Mouse (Mus musculus) left cerebral cortex, postnatal 25 days (tissue): ENCODE results near the gene 4930518I15Rik. TPM values are rescaled to one million over a fixed set of nuclear protein-coding genes. Genes with fewer than 3 reads are reported as not detected.
"Not testable (repeated sequence)": the region's sequence is repeated elsewhere in the genome, so short reads cannot be mapped to it uniquely, and the experiment has no call there.

Experiments used
- DNase-seq, 2 experiments: peaks; one replicate each; pipeline ENCODE4 v3.0.0; 2022; ENCODE audit warnings: low spot score in 2 of 2, mixed read lengths in 1 of 2
- intact Hi-C: fragments of 180-260 bp; cut with DNase I; formaldehyde crosslinking; loops from one replicate; pipeline ENCODE4 v1.15.1; 2025
- total RNA-seq, 2 experiments: library from RNA; stranded (reverse); gene quantifications; 2 replicates each; pipeline ENCODE4 v1.2.3; 2021

4930518I15Rik gene
- 1 to 10 TPM; 1.5 to 2.1 TPM for total RNA-seq

DNA sequence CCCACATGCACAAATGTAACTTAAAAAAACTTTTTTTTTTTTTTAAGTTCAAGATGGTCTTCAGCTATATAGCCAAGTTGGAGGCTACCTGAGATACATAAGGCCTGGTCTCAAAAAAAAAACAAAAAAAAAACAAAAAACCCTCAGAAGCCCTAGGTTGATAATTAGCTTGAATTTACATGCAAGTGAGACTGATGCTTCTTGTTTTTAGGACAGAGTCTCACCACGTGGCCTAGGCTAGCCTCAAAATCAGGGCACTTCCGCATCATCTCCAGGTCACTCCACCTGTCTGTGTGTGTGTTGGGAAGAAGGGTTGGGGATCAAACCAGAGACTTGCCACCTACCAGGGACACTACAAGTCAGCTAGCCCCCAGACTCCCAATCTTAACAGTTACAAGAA lies at the start of gene 4930518I15Rik:
TSS of gene 4930518I15Rik (minus strand) at position 112 of the 400 bp plus-strand sequence.
- intact Hi-C loops = loop anchor here (10.0 kb wide), 1 partner anchor 313 kb away; the partner anchor contains the start of gene Aar2

DNA sequence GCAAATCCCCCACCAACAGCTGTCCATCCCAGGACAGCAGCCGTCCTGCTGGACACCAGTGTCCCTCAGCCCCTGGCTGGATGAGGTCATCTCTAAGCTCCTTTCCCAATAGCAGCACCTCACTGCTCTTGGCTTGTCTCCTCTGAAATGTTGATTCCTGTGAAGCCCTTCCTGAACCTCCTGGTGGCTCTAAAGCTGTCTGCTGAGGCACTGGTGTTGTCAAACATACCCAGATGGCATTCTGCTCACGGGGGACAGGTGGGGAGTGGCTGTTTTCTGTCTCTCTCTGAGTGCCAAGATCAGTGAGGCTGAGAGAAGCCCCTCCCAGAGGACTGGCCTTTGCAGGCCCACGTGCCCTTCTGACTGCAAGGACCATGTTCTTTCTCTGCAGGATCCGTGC lies 48.2 kb upstream of the 4930518I15Rik start:
- intact Hi-C loops = loop anchor here (2.0 kb wide), 2 partner anchors 91 to 189 kb away; no protein-coding TSS in a partner anchor
- DNase-seq = not testable (repeated sequence)

More for the DNA sequence above, at the start of gene 4930518I15Rik:
- DNase-seq = no peak

DNA sequence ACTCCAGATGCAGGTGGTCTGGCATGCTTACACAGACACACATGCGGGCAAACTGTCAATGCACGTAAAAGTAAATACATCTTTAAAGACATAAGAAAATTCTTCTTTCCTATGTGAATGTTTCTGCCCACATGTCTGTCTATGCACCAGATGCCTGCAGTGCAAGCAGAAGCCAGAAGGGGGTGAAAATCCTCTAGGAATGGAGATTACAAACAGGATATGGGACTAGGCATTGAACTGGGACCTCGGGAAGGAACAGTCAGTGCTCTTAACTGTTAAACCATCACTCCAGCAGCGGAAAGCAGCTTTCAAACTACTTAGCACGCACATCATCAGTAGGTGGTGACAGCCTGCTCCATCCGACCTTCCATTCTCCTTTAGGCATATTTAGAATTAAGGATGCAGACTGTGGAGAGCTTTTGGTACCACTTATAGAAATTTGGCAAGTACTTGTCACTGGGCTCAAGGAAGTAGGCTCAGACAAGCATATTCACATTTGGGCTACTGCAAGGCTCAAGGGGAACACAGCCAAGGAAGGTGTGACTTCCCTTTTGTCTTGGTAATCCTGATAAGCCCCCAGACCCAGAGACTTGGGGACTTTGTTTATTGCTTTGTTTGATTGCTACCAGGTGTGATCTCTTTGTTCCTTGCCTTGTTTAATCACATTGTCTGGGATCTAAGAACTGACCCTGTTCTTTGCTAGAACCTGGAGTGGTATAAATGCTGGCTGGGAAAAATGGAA lies 47.4 kb upstream of the 4930518I15Rik start:
- peak; percentile 78 to 91 for DNase-seq
- intact Hi-C loops = loop anchor here (2.0 kb wide), 2 partner anchors 92 to 190 kb away; no protein-coding TSS in a partner anchor

DNA sequence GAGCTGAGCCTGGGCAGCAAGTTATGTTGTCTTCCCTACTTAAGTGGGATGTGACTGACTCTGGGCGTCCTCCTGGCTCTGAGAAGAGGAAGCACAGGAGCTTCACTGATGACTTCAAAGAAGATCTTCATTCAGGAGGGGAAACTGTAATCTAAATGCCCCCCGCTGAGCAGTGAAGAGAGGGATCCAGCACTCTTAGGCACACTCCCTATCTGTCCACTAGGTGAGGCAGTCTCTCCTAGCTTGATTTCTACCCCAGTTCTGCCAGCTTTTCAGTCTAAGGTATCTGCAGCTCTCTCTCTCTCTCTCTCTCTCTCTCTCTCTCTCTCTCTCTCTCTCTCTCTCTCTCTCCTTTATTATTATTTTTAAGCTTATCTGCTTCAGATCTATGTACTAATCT lies 45.6 kb upstream of the 4930518I15Rik start:
- no peak for DNase-seq
- intact Hi-C loops = loop anchor here (2.0 kb wide), 1 partner anchor 37 kb away; no protein-coding TSS in a partner anchor

DNA sequence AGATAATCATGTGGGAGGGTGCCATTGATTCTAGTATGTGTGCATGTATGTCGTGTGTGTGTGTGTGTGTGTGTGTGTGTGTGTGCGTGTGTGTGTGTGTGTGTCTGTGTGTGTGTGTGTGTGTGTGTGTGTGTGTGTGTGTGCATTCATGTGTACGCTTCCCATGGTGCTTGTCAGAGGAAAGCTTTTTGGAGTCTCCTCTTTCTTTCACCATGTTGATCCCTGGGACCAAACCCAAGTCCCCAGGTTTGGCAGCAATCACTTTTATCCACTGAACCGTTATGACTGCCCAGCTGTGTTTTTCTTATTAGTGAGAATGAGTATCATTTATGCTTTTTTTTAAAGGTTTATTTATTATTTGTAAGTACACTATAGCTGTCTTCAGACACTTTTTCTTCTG lies 44.7 kb upstream of the 4930518I15Rik start:
- intact Hi-C loops = loop anchor here (2.0 kb wide), 1 partner anchor 38 kb away; no protein-coding TSS in a partner anchor

DNA sequence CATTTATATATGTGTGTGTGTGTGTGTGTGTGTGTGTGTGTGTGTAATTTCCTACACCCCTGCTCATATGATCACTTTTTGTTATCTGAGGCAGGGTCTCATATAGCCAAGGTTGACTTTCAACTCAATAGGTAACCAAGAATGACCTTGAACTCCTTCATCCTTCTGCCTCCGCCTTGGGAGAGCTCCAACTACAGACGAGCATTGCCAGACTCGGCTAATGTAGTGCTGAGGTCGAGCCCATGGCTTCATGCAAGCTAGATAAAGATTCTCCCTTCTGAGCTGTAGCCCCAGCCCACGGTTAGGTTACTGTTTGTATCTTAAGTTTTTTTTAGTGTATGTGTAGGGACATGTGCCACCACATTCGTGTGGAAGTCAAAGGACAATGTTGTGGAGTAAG lies 44.1 kb upstream of the 4930518I15Rik start:
- DNase-seq = no peak
- intact Hi-C loops = loop anchor here (2.0 kb wide), 1 partner anchor 39 kb away; no protein-coding TSS in a partner anchor

More for the DNA sequence above, 44.7 kb upstream of the 4930518I15Rik start:
- DNase-seq = not testable (repeated sequence)

DNA sequence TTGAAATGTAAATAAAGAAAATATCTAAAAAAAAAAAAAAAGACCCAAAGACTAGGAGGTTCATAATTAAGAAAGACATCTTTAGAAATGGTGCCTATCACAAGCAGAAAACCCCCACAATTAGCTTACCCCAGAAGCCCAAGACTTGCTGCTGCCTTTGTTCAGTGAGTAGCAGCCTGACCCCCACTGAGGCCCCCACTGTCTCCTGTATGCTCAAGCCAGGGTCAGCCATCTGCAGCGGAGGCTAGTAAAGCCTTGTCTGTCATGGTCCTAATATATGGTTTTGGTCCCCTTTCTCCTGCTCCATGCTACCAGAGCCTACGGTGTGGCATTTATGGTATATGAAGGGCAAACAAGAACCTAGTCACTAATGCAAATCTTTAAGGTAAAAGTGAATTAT lies 43.6 kb upstream of the 4930518I15Rik start:
- intact Hi-C loops = no loop called here
- DNase-seq = no peak

DNA sequence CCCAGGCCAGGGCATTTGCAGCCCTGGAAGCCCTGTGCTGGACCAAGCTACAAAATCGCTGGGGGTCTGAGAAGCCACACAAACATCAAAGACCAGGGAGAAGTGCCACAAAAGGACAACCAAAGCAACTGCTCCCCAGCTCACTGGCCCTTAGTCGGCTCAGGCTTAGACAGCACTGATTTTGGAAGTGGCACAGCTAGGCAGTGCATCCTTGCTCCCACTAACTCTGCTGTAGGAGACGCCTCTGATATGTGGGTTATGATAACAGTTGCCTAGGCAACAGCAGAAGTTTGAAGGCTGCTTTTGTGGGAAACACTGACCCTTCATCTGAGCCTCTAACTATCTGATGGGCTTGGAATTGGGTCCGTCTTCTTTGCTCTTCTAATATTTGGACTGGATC lies 41.4 kb upstream of the 4930518I15Rik start:
- peak in 1 of 2 experiments; percentile 55 for DNase-seq
- intact Hi-C loops = no loop called here

DNA sequence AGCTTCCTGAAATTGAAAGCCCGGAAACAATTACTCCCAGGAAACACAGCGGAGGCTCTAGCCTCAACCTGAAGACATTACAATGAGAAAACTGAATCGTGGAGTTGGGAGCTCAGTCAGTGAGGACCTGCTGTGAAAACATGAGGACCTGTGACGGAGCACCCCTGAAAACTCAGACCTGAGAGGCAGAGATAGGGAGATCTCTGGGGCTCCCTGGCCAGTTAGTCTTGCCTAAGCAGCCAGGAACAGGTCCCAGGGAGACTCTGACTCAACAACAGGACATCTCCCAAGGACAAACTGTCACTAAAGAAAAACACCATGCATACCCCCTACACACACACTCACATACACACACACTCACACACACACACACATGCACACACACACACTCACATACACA lies 40.6 kb upstream of the 4930518I15Rik start:
- intact Hi-C loops = no loop called here
- DNase-seq = no peak

DNA sequence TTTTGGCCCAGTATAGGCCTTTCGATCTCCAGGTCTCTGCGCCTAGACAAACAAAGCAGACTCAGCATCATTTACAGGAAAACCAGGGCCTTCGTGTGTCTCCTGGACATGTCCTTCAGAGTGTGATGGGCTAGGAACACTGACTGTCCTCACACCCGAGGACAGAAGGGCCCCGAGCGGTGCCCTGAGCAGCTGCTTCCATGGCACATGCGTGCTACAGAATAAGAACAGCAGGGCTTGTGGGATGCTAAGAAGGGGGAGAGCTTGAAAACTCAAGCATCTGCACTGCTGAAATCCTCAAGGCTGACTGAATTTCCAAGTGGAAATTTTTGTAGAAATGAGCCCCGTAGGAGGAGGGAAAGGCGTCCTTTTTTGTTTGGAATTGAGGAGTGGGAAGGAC lies 39.3 kb upstream of the 4930518I15Rik start:
- DNase-seq = peak in 1 of 2 experiments; percentile 86
- intact Hi-C loops = no loop called here

DNA sequence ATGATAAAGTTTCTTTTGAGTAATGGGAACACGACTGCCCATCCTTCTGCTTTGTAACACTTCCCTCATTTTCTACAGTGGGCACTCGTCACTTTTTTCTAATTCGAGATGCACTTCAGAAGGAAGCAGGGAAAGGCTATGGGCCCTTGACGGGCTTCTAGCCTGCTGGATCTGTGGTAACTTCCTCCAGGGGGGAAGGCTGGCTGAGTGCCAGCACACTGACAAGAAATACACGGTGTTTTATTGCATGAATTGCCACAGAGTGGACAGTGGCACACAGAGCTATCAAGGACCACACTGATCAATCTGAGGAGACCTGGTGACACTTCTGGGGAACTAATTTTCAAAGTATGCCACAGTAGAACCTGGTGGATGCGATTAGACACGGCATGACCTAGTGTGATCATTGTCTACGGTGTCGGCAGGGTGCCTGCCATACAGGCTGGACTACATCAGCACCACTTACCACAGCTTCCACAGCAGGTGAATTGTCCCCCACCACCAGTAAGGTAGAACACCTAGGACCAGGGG lies 38.7 kb upstream of the 4930518I15Rik start:
- intact Hi-C loops = no loop called here
- no peak for DNase-seq

DNA sequence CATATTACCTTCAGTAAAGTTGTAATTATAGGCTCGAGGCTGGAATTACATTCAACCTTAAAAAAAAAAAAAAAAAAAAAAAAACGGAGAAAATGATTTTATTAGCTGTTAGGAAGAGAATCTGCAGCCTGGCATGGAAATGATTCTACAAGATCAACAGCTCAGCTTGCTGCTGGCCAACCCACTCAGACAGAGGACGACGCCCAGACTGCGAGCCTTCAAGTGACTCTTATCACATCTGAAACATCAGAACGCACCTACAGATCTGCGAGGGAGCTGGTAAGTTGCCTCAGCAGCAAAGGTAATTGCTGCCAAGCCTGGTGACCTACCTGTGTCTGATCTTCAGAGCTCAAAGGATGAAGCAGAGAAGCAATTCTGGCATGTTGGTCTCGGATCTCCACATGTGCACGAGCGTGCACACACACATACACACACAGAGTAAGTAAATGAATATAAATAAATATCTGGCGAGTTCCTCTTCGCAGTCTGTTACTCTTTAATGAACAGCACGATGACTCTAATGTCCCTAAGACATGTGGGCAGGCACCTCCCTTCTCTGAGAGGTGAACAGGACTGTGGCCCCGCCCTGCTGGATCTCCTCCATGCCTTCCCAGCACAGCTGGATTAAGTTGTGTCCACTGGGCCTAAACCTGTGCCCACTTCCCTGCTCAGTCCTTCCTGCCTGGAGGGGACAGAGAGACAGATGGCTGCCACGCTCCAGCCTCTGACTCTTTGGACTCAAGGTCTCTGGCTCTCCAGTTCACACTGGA lies 36.9 kb upstream of the 4930518I15Rik start:
- intact Hi-C loops = no loop called here

DNA sequence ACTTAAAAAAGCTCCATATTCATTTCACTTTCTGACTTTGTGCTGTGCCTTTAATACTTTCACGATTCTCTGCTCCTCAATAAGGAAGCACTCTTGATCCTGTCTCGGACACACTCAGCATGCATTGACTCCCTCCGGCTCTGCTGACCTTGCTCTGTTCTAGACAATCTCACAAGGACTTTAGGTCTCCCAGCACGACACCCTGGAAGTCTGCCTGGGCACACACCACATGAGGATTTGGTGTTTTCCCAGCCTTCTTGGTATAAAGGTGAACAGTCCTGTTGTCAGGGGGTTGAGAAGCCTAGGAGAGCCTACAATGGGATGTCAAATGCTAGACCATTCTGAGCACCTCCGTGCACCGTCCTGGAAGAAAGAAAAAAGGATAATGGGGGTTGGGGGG lies 35.1 kb upstream of the 4930518I15Rik start:
- intact Hi-C loops = no loop called here
- no peak for DNase-seq

More for the DNA sequence above, 36.9 kb upstream of the 4930518I15Rik start:
- no peak for DNase-seq

DNA sequence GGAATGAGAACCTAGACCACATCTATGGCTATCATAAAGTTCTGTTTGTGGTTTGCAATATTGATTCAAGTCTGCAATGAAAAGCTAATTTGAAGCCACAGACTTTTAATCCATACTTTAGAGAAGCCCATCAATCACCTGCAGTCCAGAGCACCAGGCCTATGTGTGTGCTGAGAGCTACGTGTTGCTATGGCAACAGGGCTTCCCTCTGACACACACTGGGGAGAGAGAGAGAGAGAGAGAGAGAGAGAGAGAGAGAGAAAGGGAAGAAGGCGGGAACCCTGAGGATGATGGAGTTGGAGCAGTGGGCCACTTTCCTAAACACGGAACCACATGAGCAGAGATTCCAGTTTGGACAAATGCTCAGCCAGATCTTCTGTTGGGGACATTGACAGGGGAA lies 34.5 kb upstream of the 4930518I15Rik start:
- intact Hi-C loops = no loop called here
- no peak for DNase-seq

DNA sequence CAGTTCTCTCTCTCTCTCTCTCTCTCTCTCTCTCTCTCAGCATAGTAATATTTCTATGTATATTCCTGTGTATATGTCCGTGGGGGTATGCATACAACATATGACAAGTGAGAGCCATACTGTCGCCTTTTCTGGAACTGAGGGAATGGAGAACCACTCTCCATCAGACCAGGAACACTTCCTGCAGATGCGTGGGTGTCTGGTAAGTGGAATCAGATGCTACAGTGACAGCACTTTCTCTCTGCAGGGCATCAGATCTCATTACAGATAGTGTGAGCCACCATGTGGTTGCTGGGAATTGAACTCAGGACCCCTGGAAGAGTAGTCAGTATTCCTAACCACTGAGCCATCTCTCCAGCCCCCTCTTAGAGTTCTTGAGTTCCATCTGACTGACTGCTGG lies 30.7 kb upstream of the 4930518I15Rik start:
- intact Hi-C loops = no loop called here
- DNase-seq = no peak

DNA sequence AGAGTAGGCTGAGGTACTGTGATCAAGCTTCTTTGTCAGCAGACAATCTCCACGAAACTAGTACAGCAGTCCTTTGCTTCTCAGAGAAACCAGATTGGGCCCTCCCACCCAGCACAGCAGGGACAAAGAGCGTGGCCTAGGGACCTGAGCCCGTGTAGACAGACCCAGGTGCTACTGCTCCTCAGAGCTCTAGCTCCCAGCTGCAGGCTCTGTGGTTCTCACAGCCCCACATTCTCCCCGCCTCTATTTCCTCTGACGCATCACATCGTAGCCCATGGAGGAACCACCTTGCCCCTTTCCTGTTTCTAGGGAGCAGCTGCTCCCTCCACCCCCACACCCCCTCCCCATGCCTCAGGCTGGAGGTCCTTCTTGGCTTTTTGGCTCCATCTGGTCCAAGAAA lies 29.3 kb upstream of the 4930518I15Rik start, which contains the start of gene Sla2:
TSS of gene Sla2 (minus strand) at position 176 of the 400 bp plus-strand sequence.
- intact Hi-C loops = no loop called here
- DNase-seq = no peak

DNA sequence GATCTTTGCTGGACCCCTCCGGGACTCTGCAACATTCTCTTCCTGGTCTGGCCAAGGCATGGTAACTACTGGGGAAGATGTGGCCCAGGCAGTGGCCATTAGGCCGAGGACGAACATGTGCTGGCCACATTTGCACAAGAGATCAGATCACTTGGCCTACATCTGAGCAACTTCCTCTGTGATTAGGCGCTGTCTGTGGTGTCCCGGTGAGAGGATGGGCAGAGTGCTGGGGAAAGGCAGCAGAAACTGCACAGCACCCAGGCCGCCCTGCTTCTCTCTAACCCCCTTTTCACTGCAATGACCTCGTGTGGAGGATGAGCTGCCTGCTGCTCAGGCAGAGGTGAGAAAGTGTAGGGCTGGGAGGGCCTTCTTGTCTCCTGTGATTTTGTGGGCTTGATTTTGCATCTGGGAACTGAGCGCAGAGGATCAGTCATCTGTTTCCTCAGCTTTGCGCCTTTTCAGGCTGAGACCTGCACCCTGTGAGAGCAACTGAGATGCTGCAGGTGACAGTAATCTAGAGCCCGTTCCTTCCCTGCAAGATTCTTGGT lies 28.4 kb upstream of the 4930518I15Rik start:
- intact Hi-C loops = no loop called here

DNA sequence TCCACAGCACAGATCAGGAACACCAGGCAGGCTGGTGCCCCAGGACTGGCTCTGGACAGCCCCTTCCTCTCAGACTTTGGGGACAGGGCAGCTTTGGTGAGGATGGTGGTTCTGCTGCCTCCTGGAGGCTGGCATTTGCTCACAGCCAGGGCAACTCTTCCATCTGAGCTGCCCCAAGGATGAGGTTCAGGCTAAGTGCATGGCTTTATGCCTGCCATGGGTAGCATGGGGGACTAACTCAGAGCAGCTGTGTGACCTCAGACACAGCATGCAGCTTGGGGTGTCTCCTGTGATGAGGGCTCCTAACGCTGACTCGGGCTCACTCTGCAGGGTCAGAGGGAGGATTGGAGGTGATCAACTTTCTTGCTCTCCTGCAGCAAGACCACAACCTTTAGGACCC lies 27.9 kb upstream of the 4930518I15Rik start:
- intact Hi-C loops, DNase-seq: not testable (repeated sequence)

More for the DNA sequence above, 28.4 kb upstream of the 4930518I15Rik start:
- DNase-seq = no peak

DNA sequence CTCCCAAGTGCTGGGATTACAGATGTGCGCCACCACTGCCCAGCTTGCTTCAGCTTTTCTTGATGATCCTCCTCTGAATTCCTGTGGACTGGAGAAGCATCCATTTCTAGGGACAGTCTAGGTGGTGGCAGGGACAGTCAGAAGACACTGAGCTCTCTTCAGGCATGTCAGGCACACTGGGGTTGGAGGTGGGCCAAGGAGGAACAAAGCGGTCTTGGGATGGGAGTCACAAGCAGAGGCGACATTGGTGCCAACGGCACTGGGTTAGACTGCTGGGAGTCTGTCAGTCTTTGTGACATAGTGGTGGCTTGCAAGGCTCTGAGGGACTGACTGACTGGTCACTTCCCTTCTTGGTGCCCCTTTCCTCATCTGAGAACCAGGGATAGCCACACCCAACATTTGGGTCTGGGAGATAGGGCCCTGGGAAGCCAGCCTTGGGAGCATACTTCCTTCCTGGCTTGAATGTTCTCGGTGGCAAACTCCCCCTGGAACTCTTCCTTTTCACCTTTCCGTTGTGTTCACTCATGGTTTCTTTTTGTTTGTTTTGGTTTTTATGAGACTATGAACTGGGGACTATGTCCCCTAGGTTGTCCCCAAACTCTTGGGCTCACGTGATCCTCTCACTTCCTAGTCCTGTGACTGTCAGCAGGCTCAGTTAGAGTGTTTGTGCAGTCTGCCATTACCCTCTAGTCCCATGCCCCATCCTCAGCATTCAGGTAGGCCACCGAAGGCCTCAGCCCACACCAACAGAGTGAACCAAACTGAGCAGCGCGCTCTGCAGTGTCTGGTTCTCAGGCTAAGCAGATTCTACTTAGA lies 26.9 kb upstream of the 4930518I15Rik start:
- DNase-seq = no peak
- intact Hi-C loops = no loop called here
